Mouse (Mus musculus) liver, adult (tissue): ENCODE measurements around the gene Gm15217.

Experiments
- GATA4 ChIP-seq: IDR thresholded peaks from 2 replicates; pipeline ENCODE4 v1.6.1; 2014; ENCODE audit warnings: mild to moderate bottlenecking, low read length; ENCODE audit not compliant: insufficient replicate concordance

Gm15217 gene

DNA sequence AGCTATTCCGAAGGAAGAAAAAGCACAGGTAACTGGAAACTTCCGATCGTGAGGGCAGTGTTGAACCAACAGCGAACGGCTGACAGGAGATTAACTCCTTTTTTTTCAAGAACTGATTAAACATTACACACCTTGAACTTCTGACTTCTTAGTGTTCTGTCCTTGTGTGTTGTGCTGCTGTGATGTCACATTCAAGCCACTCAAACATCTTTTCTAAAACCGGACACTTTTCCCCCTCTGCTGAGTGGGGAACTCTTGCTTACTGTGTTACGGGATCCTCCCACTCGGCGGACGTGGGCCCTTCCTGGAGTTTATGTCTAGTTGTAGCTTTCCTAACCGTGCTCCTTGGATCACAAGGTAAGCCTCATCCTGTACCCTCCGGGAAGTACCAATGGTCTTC lies at the start of gene Gm15217:
Gene Gm15217 (plus strand): TSS at position 130 of the 400 bp plus-strand sequence.
- TF ChIP-seq GATA4 = no peak

DNA sequence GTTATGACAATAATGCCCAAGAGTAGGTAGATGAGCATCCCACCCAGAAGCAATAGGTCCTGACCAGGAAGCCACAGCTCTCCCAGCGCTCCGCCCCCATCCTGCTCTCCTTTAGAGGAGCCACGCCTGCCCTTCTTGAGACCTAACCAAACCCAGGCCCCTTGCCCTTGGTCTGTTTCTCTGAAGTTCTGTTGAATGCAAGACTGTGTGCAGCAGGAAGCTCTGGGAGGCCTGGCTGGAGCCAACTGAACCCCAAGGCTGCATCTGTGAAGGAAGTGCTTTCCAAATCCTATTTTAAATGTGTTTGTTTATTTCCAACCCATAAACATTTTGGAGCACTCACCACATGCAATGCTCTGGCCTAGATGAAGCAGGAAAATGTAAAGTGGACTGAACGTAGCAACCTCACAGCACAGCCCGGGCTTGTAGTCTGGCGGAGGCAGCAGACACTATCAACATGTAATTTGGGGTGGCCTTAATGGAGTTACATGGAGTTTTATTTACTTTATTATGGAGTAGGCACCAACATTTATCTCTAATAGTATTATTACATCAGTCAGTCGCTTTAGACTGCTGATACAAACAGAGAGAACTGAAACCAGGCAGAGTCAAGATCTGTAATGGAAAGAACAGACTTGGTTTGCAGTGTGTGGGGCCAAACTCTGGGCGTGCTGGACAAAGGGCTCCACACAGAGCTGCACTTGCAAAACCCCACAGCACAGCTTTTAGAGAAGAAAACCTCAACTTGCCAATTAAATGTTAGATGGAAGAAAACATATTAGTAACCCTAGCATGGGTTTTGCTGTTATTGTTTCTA lies 45.6 kb upstream of the Gm15217 start:
- TF ChIP-seq GATA4 = no peak

DNA sequence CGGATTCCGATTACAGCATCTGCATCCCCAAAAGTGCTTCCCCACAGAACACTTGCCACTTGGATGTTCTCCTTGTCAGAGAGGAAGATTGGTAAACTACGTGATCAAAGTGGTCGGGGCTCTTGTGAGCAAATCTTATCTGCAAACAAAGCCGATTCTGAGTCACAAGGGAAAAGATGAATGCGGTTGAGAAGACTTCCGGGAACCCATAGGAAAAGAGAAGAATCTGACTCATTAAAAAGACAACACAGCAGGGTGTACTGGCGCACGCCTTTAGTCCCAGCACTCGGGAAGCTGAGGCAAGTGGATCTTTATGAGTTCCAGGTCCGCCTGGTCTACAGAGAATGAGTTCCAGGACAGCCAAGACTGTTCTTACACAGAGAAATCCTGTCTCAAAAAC lies 40.4 kb upstream of the Gm15217 start:
- TF ChIP-seq GATA4 = no peak

DNA sequence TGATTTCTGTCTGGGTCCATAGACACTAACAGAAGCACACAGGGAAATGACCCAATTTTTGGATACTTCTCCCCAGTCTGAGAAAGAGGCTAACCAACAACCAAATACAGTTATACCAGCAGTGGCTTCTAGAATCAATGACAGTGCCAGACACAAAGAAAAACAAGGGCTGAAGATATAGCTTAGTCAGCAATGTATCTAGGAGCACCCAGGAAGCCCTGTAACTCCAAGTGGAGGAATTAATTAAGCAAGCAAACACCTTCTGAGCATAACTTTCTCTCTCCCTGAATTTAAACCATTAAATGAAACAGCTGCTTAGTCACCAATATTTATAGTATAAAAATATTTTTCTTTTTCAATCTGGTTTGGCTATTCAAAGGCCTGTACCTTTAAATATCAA lies 34.5 kb upstream of the Gm15217 start:
- no peak for TF ChIP-seq GATA4

DNA sequence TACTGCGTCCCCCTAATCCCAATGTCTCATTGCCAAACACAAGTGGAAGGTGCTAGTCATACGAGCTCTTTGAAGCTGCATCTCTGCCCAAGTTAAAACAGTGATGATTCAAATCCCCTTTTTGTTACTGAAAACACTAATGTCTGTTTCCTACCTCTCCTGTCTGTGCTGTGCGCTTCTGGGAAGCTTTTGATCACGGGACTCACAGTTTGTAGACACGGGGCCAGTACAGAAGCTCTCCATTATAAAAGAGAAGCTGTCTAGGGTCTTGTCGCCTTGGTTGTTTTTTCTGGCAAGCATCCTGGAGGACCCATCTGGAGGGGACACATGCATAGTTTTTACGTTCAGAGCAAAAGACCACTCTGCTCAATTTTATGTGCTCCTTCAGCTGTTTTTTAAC lies 21.9 kb upstream of the Gm15217 start:
- TF ChIP-seq GATA4 = no peak

DNA sequence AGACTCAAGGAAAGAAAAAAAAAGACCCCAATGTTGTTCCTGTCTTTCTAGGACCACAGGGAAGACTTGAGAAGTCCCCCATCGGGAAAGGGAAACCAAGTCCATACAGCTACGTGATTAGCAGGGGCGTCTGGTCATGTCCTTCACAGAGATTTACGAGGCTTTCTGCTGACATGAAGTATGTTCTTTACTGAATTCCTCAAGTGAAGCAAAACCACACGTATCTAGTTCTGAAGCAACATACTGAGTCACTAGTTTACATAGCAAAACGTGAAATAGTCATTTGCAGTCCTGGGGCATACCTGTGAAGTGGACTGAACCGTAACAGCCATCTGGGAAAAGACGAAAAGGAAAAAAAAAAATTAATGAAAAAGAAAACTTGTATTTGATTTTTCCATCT lies 21.5 kb upstream of the Gm15217 start:
- no peak for TF ChIP-seq GATA4

DNA sequence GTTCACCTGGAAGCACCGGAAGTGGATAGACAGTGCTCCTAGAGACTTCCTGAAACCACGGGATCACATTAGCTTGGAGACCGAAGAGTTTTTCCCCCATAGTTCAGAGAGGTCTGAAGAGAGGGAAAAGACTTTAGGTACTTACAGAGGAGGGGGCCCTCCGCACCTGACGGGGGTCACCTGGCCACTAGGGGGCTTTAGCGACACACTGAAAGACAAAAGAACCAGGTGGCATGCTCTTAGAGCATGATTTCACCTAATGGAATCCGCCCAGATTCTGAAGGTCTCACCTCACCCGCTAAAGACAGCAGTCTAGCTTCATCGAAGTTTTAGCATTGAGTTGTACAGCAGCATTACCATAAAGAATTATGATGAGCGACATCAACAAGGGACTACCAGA lies 16.0 kb upstream of the Gm15217 start:
- no peak for TF ChIP-seq GATA4

DNA sequence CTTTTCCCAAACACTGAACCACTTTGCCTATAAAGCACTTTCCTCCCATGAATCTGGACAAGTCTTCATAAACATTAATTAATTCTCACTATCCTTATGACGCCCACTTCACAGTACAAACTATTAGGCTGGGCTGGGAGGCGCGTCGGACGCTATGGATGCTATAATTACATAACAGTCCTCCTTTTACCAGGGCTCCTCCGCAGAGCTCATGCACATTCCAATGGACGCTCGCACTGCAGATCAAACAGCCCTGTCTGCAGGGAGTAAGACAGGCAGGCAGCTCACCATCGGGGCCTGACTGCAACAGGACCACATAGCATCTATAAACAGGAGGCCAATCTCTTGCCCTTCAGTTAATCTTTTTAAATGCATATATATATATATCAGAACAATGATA lies 6.8 kb upstream of the Gm15217 start:
- TF ChIP-seq GATA4 = no peak

DNA sequence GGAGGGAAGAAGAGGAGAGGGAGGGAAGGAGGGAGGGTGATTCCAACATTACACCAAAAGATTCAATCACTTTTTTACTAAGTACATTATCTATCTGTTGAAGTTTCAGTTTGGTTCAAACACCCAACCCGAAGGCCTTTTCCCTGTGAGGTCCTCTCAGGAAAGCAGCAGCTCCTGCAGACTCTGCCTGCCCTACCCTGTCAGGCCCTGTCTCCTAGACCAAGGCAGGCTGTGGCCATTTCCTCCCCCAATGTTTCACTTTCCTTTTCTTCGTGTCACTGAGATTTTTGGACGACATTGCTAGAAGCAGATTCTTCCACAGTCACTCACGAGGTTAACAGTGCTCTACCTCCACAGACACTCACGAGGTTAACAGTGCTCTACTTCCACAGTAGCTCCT lies 3.4 kb upstream of the Gm15217 start:
- TF ChIP-seq GATA4 = no peak

DNA sequence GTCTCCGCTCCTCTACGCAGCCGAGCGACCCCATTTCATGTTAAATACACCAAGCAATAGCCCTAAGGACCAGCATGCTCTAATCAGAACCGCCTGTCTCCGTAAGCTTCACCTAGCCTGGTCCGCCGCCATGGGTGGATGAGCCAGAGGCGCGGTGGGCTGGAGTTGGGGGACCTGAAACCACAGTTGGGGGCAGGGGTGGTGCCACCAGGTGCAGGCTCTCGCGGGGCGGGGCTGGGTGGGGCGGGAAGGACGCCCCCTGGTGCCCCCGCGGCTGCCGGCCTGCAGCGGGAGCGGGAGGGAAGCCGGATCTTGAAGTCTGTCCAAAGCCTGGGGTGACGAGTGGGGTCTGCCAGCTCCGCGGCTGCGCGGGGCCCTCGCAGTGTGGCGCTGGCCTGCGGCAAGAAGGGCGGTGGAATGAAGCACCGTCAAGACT lies 1.1 kb downstream of the Gm15217 start:
- TF ChIP-seq GATA4 = no peak

DNA sequence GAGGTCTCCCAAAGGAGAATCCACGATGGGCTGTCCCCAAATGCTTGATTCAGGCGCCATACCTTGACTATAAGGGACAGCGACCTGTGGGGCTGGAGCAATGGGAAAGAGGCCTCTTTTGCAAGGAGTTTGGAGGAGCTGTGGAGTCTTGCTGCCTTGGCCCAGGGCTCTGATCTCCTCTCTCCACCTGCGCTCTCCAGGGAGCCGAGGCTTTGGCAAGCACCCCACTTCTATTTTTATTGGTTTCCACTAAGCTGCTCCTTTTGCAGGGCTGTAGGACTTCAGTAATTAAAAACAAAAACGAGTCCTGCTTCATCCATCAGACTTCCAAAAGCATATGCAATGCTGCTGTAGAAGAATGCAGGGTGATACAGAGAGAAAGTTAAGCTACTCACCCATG lies 2.2 kb downstream of the Gm15217 start:
- TF ChIP-seq GATA4 = no peak

DNA sequence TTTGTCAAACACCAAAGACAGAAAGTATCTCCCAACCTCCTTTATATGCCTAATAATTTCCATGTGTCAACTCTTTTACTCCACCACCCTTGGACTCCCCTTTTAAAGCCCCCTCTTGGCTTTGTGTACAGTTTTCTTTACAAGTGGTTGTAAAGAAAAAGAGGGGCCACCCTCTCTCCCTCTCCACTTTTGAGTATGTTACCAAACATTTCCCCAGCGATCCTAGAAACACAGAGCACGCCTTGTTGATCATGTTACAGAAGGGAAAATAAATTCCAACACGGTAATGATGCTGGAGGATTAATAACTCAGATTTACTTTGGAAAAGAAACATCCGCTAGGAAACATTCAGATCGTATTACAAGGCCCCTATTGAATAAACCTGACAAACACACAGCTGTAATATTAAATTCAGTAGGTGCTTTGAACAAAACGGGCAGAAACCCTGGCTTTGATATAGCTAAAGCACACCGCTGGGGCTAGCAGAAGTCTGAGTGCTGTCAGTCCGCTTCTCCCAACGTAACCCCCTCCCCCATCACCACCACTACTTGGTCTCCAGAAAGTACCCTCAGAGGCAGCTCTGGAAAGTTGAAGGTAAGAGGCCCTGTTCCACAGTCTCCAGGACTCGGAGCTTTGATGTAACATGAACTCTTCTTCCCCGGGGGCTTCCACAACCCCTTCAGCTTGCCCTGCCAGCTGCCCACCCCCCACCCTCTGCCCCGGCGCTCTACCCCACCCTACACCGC lies 5.9 kb downstream of the Gm15217 start:
- no peak for TF ChIP-seq GATA4

DNA sequence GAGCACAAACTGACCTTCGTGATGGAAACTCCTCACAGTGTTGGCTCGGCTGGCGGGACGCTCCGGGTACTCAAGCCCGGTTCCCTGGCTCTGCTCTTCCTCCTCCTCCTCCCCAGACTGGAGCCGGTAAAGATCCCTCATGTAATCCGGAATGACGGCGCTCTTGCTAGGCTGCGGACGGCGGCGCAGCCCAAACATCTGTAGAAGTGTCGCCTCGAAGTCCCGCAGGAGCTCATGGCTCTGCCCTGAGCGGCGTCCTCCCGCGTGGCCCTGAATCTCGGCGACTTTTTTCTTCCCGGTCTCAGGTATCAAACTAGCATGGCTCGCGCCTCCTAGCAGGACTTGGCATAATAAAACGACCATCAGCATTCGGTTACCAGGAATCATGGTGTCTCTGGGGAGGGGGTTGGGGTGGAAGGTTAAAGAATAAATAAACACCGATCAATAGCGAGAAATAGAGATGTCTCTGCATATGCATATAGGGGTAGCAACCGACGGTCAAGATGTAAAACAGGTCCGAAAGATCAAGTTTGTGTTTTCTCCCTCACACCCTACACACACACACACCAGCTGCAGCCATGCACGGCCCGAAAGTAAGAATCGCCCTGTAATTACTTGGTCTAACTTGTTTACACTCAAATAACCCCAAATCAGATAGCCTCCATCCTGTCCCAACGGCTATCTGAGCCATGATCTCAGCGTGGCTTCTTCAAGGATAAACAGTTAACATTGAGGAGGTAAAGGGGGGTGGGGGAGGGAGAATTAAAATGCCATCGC lies 6.7 kb downstream of the Gm15217 start:
- no peak for TF ChIP-seq GATA4

DNA sequence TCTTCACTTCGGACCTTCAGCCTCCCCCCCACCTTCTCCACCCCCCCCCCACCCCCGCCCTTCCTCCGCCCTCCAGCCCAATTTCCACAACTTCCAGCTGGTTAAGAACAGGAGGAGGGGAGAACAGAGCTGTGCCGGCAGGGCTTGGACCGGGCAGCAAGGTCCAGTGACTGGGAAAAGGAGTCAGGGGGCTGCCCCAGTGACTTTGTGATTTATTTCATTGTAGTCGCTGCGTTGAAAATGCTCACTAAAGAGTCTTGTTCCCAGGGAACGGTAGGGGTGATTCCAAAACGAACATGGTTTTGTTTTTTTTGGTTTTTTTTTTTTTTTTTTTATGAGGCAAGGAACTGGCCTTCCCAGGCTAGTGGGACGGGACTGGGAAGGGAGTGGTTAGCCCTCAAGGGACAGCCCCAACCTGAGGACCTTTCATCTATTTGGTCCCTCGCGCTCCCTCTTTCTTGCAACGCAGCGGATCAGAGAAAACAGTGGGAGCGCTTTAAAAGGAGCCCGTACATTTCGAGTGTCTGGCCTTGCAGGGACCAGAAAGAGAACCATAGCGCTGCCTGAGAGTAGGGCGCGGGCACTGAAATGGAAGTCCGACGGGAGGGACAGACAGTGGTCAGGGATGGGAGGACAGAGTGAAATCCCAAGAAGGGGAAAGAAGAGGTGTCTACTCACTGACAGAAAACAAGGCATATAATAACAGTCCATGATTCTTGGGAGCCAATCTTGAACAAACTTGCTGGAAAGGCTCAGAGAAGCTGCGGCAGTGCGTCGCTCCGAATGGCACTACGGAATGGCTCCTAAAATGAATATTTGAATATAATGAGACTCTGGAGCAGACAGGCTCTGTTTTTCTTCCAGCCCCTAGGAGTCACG lies 7.5 kb downstream of the Gm15217 start:
- no peak for TF ChIP-seq GATA4

DNA sequence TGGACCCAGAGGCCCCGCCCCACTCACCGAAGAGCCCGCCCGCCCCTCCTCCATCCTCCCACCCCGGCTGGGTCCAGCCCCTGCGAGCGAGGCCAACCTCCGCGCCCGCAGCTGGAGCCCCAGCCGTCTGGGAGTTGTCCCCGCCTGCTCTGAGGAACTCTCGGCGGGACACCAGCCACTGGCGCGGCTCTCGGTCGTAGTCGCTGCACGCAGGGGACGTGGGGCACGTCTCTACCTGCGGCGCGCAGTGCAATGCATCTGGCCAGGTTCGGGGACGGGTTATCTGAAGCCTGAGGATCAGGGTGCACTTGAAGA lies 8.1 kb downstream of the Gm15217 start:
- no peak for TF ChIP-seq GATA4
